Mouse (Mus musculus): ENCODE measurements around the gene Gm49425.
"Not testable (repeated sequence)": the region's sequence is repeated elsewhere in the genome, so short reads cannot be mapped to it uniquely, and the experiment has no call there.

The Gm49425 gene

GRCm38 (mm10) chr15:101517161-101517560 is at the start of gene Gm49425:
TSS of gene Gm49425 (minus strand) at chr15:101517261.
- not testable (repeated sequence) for DNase-seq (ENCODE audit: low read depth, low spot score)

- DNase-seq (ENCODE audit: low read depth, low spot score), result no peak
Measured at GRCm38 (mm10) chr15:101562850-101563249, 45.8 kb upstream of the Gm49425 start, which contains the start of gene Krt90. TSS of gene Krt90 (minus strand) at chr15:101562950.

GRCm38 (mm10) chr15:101558034-101558646 is 41.1 kb upstream of the Gm49425 start:
- no peak for DNase-seq (ENCODE audit: low read depth, low spot score)

GRCm38 (mm10) chr15:101553169-101553568 is 36.1 kb upstream of the Gm49425 start:
- no peak for DNase-seq (ENCODE audit: low read depth, low spot score)

- DNase-seq (ENCODE audit: low read depth, low spot score), result no peak
Measured at GRCm38 (mm10) chr15:101552188-101552587, 35.1 kb upstream of the Gm49425 start.

GRCm38 (mm10) chr15:101550567-101550966 is 33.5 kb upstream of the Gm49425 start, which contains the start of gene Krt82:
TSS of gene Krt82 (minus strand) at chr15:101550667.
- DNase-seq (ENCODE audit: low read depth, low spot score), result no peak

GRCm38 (mm10) chr15:101544478-101544877 is 27.4 kb upstream of the Gm49425 start:
- DNase-seq (ENCODE audit: low read depth, low spot score), result no peak

GRCm38 (mm10) chr15:101542543-101542942 is 25.5 kb upstream of the Gm49425 start:
- no peak for DNase-seq (ENCODE audit: low read depth, low spot score)

GRCm38 (mm10) chr15:101538580-101538900 is 21.5 kb upstream of the Gm49425 start:
- DNase-seq (ENCODE audit: low read depth, low spot score), result no peak

GRCm38 (mm10) chr15:101537864-101538579 is 21.0 kb upstream of the Gm49425 start:
- DNase-seq (ENCODE audit: low read depth, low spot score), result no peak

GRCm38 (mm10) chr15:101536054-101536850 is 19.2 kb upstream of the Gm49425 start:
- no peak for DNase-seq (ENCODE audit: low read depth, low spot score)

- no peak for DNase-seq (ENCODE audit: low read depth, low spot score)
Measured at GRCm38 (mm10) chr15:101532720-101533119, 15.7 kb upstream of the Gm49425 start, which contains the start of gene Krt84. TSS of gene Krt84 (minus strand) at chr15:101532820.

GRCm38 (mm10) chr15:101522556-101523232 is 5.6 kb upstream of the Gm49425 start:
- DNase-seq (ENCODE audit: low read depth, low spot score), result no peak

- no peak for DNase-seq (ENCODE audit: low read depth, low spot score)
Measured at GRCm38 (mm10) chr15:101519792-101520191, 2.7 kb upstream of the Gm49425 start.

GRCm38 (mm10) chr15:101508247-101508646 is 8.8 kb downstream of the Gm49425 start:
- DNase-seq (ENCODE audit: low read depth, low spot score), result no peak

- DNase-seq (ENCODE audit: low read depth, low spot score), result no peak
Measured at GRCm38 (mm10) chr15:101506896-101507758, 9.9 kb downstream of the Gm49425 start.

- no peak for DNase-seq (ENCODE audit: low read depth, low spot score)
Measured at GRCm38 (mm10) chr15:101497181-101497580, 19.9 kb downstream of the Gm49425 start.

- no peak for DNase-seq (ENCODE audit: low read depth, low spot score)
Measured at GRCm38 (mm10) chr15:101495266-101495665, 21.8 kb downstream of the Gm49425 start.

GRCm38 (mm10) chr15:101494203-101494602 is 22.9 kb downstream of the Gm49425 start:
- DNase-seq (ENCODE audit: low read depth, low spot score), result no peak

- DNase-seq (ENCODE audit: low read depth, low spot score), result no peak
Measured at GRCm38 (mm10) chr15:101493713-101494112, 23.3 kb downstream of the Gm49425 start.

- DNase-seq (ENCODE audit: low read depth, low spot score), result no peak
Measured at GRCm38 (mm10) chr15:101492718-101493117, 24.3 kb downstream of the Gm49425 start.
